Mouse (Mus musculus): Measurements from ENCODE around the gene 4933415F23Rik.

The 4933415F23Rik gene

DNA sequence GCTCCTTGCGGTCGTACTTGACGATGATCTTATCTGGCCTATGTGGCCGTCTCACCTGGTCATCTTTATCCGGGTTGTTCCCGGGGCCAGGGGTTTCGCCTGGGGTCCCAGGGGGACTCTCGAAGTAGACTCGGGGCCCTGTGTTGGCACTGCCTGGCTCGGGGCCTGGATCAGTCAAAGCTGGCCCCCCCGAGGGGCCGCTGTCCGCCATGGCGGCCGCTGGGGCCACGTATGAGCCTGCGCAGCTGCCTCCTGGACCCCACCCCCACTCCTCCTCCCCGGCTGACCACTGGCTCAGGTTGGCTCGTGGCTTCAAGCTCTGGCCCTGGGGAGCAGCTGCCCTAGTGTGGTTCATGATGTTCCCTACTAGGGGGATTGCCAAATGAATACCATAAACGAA, at the start of gene 4933415F23Rik:
Gene 4933415F23Rik, minus strand, starts transcription at position 233 of the 400 bp plus-strand sequence.
- no peak for DNase-seq (ENCODE audit: low spot score in 2 of 2)

DNA sequence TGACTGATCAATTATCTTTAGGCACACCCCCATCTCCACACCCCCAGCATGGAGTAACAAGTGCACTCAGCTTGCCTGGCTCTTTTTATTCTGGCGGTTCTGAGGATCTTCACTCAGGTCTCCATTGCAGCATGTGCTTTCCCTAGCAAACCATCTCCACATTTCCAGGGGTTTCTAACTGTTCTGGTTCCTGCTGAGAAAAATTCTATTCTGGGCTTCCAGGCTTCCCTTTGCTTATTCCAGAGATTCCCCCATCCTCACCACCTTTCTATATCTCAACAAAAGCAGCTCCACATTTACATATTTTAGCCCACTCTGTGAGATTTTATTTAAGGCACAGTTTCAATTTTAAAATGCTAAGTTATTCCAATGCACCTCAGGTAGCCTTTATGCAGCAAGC, 49.7 kb upstream of the 4933415F23Rik start:
- DNase-seq (ENCODE audit: low spot score in 2 of 2) = no peak

GRCm38 (mm10) chr1:23146198-23146873, 44.3 kb upstream of the 4933415F23Rik start:
- no peak for DNase-seq (ENCODE audit: low spot score in 2 of 2)

GRCm38 (mm10) chr1:23141121-23141811, 39.2 kb upstream of the 4933415F23Rik start:
- DNase-seq (ENCODE audit: low spot score in 2 of 2) = no peak

- DNase-seq (ENCODE audit: low spot score in 2 of 2) = peak in 1 of 2 experiments; percentile 33
Measured at GRCm38 (mm10) chr1:23140530-23140929, 38.5 kb upstream of the 4933415F23Rik start.

DNA sequence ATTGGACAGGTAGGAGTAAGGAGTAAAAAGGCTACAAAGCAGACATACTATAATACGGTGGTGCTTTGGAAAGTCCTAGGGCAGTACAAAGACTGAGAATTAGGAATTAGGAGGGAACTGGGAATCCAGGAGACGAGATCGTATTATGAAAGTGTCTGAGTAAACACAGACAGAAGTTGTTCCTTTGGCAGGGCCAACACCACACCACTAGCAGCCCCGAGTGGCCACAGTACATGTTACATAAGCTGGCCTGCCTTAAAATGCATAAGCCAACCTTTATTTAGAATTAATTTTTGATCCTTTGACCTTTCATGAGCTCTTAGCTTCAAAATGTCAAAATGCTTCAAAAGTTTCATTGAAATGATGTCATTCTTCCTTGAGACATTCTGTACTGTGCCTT, 18.8 kb upstream of the 4933415F23Rik start:
- no peak for DNase-seq (ENCODE audit: low spot score in 2 of 2)

DNA sequence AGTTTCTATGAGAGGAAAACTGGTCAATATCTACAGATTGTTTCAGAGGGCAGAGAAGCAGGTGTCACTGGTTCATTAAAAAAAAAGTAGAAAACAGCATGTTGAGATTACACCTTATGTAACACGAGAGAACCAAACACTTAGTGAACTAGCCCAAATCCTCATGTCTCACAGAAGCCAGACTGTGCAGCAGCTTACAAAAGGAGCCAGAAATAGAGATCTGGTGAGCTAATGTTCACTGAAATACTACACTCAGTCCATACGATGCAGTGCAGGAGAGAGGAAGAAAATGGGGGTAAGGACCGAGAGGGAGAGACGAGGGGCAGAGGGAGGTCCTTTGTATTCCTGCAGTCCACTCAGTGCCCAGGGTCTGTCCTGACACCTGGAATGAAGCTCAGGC, 17.4 kb upstream of the 4933415F23Rik start:
- no peak for DNase-seq (ENCODE audit: low spot score in 2 of 2)

DNA sequence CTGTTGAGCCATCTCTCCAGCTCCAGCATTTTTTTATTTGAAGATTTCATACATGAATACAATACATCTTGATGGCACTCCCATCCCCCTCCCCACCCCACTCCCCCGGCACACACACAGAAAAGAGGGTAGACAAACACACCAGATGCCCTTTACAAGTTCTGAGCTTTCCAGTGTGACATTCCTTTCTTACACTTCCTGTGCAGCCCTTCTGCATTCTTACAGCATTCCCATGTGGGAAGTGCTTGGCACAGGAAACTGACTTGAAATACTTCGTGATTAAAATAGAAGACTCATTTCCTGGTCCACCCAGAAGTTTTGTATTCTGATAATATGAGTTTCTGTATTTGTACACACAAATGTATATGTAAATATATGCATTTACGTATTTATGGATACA, 15.4 kb upstream of the 4933415F23Rik start:
- DNase-seq (ENCODE audit: low spot score in 2 of 2) = no peak

DNA sequence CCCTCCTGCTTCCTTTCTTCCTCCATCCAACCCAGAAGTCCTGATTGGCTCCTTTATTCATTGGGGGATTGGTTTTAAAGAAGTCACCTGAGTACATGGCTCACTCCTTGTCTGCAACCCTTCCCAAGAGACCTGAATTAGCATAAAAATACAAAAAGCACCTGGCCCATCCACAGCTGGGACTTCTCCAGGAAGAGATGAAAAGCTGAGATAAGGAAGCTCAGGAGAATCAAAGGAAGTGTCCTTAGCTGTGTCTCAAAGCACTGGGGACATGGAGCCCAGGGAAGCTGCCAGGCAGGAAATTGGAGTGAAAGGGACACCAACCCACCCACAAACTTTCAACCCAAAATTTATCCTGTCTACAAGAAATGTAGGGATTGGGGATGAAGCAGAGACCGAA, 7.1 kb upstream of the 4933415F23Rik start:
- no peak for DNase-seq (ENCODE audit: low spot score in 2 of 2)

DNA sequence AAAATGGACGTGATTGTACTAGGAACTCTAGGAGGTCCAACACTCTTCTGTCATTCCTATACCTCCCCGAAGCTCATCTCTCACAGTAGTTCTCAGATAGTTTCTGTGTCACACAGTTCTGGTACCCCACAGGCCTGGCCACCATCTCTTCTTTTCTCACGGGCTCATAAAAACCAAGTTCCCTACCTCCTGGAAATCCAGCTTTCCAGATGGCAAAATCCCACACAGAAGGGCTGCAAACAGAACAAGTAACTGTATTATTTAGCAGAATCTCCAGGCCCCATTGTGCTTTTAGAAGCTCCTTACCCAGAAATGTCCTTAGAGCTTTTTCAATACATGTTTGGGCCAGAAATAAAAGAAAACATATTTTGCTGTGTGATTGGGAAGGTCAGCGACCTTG, 828 bp upstream of the 4933415F23Rik start:
- DNase-seq (ENCODE audit: low spot score in 2 of 2) = no peak

DNA sequence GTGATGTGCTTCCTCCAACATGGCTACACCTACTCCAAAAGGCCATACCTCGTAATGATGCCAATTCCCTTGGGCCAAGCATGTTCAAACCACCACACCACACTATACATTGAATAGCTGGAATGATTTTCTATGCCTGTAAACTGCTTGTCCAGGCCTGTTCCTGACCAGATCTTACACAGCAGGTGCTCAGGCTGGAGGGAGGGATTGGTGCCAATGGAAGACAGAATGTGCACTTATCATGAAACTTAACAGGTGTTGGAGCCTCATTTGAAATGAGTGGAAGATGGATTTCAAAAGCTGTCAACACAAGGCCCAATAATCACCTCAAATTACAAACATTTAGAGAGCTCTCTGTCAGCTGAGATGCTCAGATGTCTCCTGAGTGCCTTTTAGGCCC, 2.3 kb downstream of the 4933415F23Rik start:
- DNase-seq (ENCODE audit: low spot score in 2 of 2) = no peak

DNA sequence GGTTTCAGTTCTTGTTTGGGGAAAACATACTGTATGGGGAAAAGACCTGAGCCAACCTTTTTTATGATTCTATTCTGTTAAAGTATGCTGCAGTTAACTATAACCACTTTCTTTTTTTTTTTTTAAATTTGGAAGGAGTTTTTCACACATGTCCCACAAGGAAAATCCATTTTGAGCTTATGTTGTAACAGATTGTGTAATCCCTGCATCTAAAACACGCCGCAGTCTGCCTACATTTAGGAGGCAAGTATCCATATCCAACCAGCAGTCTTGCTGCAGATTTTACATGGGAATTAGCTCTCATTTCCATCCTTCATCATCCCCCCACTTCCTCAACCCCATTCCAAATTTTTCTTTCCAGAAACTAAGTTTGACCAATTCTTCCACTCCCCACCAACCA, 3.6 kb downstream of the 4933415F23Rik start:
- DNase-seq (ENCODE audit: low spot score in 2 of 2) = no peak

- no peak for DNase-seq (ENCODE audit: low spot score in 2 of 2)
Measured at GRCm38 (mm10) chr1:23097996-23098395, 4.1 kb downstream of the 4933415F23Rik start.

GRCm38 (mm10) chr1:23067715-23068114, 34.3 kb downstream of the 4933415F23Rik start:
- DNase-seq (ENCODE audit: low spot score in 2 of 2) = no peak

DNA sequence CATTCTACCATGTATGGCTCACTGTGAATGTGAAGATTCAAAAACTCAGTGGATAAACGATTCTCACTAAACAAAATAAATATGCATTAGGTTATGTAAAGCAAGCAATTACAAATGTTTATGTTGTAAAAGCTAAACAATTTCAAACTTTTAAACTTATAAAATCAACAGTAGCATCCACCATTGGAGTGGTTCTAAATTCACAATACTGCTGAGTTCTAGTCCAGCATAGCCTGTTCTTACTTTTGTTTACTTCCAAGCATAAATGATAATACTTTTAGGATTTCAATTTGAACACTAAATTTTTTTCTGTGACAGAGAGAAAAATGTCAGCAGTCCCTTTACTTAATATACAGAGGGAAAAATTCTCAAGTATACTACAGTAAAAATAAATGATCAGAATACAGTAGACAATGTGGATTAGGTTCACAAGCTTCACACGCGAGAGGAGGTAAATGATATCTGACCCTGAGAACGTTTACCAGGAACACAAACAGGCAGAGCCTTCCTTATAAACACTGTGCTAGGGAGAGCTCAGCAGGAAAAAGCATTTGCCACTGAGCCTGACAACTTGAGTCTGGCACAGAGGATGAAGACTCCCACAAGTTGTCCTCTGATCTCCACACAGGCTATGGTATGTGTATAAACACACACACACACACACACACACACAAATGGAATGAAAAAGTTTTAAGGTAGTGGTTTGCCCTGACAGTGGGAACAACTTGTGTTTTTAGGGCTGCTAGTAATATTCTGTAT, 37.2 kb downstream of the 4933415F23Rik start:
- no peak for DNase-seq (ENCODE audit: low spot score in 2 of 2)

GRCm38 (mm10) chr1:23063946-23064345, 38.1 kb downstream of the 4933415F23Rik start:
- DNase-seq (ENCODE audit: low spot score in 2 of 2) = no peak

- DNase-seq (ENCODE audit: low spot score in 2 of 2) = peak in 1 of 2 experiments; percentile 32
Measured at GRCm38 (mm10) chr1:23061614-23062373, 40.3 kb downstream of the 4933415F23Rik start.

- DNase-seq (ENCODE audit: low spot score in 2 of 2) = no peak
Measured at GRCm38 (mm10) chr1:23060056-23060455, 42.0 kb downstream of the 4933415F23Rik start.

Measured in cerebellum, postnatal 4 days (tissue).